Mouse (Mus musculus) effector memory CD4-positive, alpha-beta T cell, adult 7 months (primary cell): ENCODE data around the gene Alkbh6. TPM values are rescaled to one million over a fixed set of nuclear protein-coding genes. Genes with fewer than 3 reads are reported as not detected.

Experiments
- polyA plus RNA-seq: library from polyadenylated mRNA; unstranded; fragments of 100-300 nt; shearing (Covaris generic); gene quantifications from one replicate; pipeline ENCODE4 v1.2.1, GENCODE M21; 2017

Gene Alkbh6
- 92.3 TPM for polyA plus RNA-seq

GRCm38 (mm10) chr7:30308076-30309005 lies at the start of gene Alkbh6:
Alkbh6 (plus strand) TSS chr7:30308717.

GRCm38 (mm10) chr7:30279951-30280669 lies 28.4 kb upstream of the Alkbh6 start, which contains the start of the genes Thap8 and Wdr62:
Thap8 (plus strand) TSS chr7:30280094.
Wdr62 (minus strand) TSS chr7:30280419.

GRCm38 (mm10) chr7:30291215-30292131 lies 17.0 kb upstream of the Alkbh6 start, which contains the start of gene Clip3:
Clip3 (plus strand) TSS chr7:30291728.

DNA sequence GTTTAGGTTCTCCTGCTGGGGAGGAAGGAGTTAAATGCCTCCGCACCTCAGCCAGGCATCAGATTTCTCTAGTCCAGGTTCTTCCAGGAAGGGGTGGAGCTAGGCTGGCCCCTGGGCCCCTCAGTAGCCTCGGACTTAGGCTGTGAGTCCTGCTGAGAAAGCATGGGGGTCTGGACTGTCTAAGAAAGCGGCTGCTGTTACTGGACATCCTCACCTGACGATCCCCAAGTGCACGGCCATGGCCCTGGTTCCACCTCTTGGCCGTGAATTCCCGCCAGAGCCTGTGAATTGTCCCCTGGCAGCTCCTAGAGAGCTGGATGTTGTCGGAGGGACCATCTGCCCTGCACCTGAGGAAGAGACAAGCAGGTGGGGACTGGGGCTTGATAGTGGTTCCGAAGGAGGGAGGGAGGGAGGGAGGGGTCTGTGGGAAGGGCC lies 6.2 kb downstream of the Alkbh6 start, which contains the start of gene Syne4:
Gene Syne4, plus strand, starts transcription at position 87 of the 435 bp plus-strand sequence.

DNA sequence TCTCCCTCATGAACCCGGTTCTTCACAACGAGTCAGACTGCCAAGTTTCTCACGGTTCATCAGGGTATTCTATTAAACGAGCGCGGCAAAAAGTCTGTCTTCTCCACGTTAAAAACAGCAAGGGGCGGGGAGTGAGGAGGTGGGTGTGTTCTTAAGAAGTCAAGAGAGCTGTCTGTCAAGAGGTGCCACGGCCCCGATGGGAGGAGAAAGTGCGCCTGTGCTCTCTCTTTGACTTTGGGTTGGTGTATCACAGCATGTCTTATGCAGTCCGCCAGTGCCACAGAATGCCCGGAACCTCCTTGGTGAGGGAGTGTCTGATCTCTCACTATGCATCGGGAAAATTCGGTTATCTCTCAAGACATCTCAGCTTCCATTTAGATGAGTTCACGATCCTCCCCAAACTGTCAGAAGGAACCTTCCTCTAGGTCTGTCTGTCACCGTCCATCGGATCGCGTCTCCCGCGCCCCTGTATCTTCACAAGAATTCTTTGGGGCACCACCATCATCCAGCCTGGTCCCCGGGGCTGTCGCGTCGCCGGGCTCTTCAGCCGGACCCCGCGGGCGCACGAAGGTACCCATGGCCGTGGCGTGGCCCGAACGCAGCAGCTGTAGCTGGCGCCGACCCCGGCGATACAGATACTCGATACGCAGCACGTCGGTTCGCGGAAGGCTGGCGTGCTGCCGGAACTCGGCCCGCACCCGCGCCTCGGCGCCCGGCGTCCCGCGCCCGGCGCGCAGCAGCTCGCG lies 13.2 kb downstream of the Alkbh6 start, which contains the start of gene E130208F15Rik:
Gene E130208F15Rik, plus strand, starts transcription at position 202 of the 746 bp plus-strand sequence.

DNA sequence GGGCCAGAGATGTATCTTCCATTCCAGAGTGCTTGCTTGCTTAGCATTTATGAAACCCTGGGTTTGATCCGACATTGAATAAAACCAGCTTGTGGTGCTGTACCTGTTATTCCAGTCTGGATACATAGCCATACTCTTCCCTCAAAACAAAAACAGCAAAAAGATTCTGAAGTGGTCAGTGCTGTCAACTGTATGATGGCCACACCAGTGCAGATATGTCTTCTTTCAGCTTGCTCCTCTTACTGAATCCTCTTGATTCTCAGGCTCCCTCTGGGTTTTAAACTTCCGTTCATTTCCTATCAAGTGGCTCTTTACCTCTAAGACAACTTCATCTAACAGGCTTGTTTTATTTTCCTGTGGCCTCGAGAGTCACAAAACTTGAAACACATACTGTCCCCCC lies 15.3 kb downstream of the Alkbh6 start, which contains the start of gene Sdhaf1:
Gene Sdhaf1, minus strand, starts transcription at position 101 of the 400 bp plus-strand sequence.

DNA sequence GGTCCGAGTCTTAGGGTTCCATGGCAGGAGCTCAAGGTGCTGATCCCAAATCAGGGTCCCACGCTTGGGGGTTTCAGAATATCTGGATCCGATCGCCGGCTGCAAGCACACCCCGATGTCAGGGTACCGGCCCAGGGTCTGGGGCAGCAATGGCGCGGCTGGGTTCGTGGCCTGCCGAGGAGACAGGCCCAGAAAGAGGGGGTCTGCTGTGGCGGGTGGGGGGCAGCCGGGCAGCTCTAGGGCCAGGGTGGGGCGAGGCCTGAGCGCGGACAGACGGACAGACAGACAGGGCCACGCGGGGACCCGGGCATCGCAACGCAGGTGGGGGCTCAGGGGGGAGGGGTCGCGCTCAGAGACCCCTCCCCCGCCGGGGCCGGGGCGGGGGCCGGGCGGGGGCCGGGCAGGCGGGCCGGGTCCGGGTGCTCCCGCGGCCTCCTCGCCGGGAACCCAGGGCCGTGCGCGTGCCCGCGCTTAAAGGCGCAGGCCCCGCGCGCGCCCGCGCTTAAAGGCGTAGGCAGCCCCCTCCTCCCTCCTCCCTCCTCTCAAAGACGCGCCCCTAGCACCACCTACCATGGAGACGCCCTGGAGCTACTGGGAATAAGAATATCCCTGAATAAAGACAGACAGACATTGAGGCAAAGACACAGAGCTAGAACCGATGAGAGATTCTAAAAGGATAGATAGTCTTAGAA lies 54.3 kb downstream of the Alkbh6 start, which contains the start of gene Lrfn3:
Gene Lrfn3, minus strand, starts transcription at position 121 of the 692 bp plus-strand sequence.

Other genes starting within 250 kb of the Alkbh6 start
- 7.4 TPM for gene Zfp82, start 235.8 kb upstream of the Alkbh6 start, polyA plus RNA-seq
- not detected for gene Gm26920, start 218.3 kb upstream of the Alkbh6 start, polyA plus RNA-seq
- 6.2 TPM for gene Zfp566, start 218.2 kb upstream of the Alkbh6 start, polyA plus RNA-seq
- 66.9 TPM for gene Zfp260, start 213.9 kb upstream of the Alkbh6 start, polyA plus RNA-seq
- gene Zfp382, start 186.8 kb upstream of the Alkbh6 start, polyA plus RNA-seq = 13.4 TPM
- gene Zfp146, start 139.0 kb upstream of the Alkbh6 start, polyA plus RNA-seq = 32.3 TPM
- gene Cox7a1, start 124.6 kb upstream of the Alkbh6 start, polyA plus RNA-seq = not detected
- 60.7 TPM for gene Capns1, start 109.9 kb upstream of the Alkbh6 start, polyA plus RNA-seq
- 32.3 TPM for gene Polr2i, start 76.8 kb upstream of the Alkbh6 start, polyA plus RNA-seq
- 61.3 TPM for gene Tbcb, start 76.4 kb upstream of the Alkbh6 start, polyA plus RNA-seq
- gene Ovol3, start 73.0 kb upstream of the Alkbh6 start, polyA plus RNA-seq = not detected
- gene Thap8, start 28.6 kb upstream of the Alkbh6 start, polyA plus RNA-seq = 0.85 TPM
- gene Wdr62, start 28.3 kb upstream of the Alkbh6 start, polyA plus RNA-seq = 4.5 TPM
- gene Clip3, start 17.0 kb upstream of the Alkbh6 start, polyA plus RNA-seq = 0.83 TPM
- 2.6 TPM for gene Syne4, start 6.1 kb downstream of the Alkbh6 start, polyA plus RNA-seq
- not detected for gene E130208F15Rik, start 13.0 kb downstream of the Alkbh6 start, polyA plus RNA-seq
- gene Sdhaf1, start 15.2 kb downstream of the Alkbh6 start, polyA plus RNA-seq = 16.2 TPM
- not detected for gene Lrfn3, start 54.1 kb downstream of the Alkbh6 start, polyA plus RNA-seq
- not detected for gene Tyrobp, start 105.0 kb downstream of the Alkbh6 start, polyA plus RNA-seq
- gene Hcst, start 111.1 kb downstream of the Alkbh6 start, polyA plus RNA-seq = 749 TPM
- gene Nfkbid, start 113.0 kb downstream of the Alkbh6 start, polyA plus RNA-seq = 888 TPM
- gene Aplp1, start 136.8 kb downstream of the Alkbh6 start, polyA plus RNA-seq = 24.5 TPM
- gene Kirrel2, start 149.0 kb downstream of the Alkbh6 start, polyA plus RNA-seq = not detected
- 0.22 TPM for gene Nphs1, start 149.6 kb downstream of the Alkbh6 start, polyA plus RNA-seq
- gene Prodh2, start 184.9 kb downstream of the Alkbh6 start, polyA plus RNA-seq = not detected
- gene Arhgap33, start 226.3 kb downstream of the Alkbh6 start, polyA plus RNA-seq = 1.1 TPM
- gene Hspb6, start 243.5 kb downstream of the Alkbh6 start, polyA plus RNA-seq = 5.0 TPM
- 2.2 TPM for gene Proser3, start 243.6 kb downstream of the Alkbh6 start, polyA plus RNA-seq